Mouse (Mus musculus) mesoderm, embryonic 11.5 days (tissue): Measurements from ENCODE around the gene Ccrl2.

Experiments used
- DNase-seq: peaks from one replicate; pipeline ENCODE4 v3.0.0-alpha.2; 2012; ENCODE audit warnings: low read depth, low spot score

The Ccrl2 gene

GRCm38 (mm10) chr9:111058943-111059556 is 1.7 kb upstream of the Ccrl2 start:
- no peak for DNase-seq

GRCm38 (mm10) chr9:111057544-111058370 is 438 bp upstream of the Ccrl2 start:
- DNase-seq, result no peak

GRCm38 (mm10) chr9:111056519-111056797 is 861 bp downstream of the Ccrl2 start:
- no peak for DNase-seq

DNA sequence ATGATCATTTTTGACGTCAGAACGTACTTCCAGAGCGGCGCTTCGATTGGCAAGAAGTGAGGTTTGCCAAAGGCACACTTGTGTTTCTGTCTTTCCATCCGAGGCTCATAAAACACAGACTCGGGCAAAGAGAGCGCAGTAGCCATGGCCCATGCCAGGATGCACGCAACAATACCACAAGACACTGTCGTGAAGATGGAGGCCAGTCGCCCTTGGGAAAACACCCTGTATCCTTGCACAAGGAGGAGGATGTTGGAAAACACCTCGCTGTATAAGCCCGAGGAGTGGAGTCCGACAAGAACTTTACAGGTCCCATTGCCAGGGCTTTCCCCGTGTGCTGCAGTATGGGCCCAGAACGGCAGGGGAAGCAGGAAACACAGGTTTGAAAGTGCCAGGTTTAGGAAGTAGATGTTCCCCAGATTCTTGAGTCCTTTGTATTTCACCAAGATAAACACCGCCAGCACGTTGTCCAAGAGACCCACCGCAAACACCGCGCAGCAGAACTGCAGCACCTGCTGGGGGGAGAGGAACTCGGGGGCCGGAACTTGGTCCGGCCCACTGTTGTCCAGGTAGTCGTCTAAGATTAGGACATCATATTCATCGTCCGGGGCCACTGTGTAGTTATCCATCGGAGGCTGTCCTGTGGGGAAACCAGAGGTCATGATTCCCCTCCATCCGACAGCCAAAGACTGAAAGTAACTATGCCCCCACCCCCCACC is 1.4 kb downstream of the Ccrl2 start:
- no peak for DNase-seq

- DNase-seq, result no peak
Measured at GRCm38 (mm10) chr9:111054923-111055322, 2.4 kb downstream of the Ccrl2 start.

DNA sequence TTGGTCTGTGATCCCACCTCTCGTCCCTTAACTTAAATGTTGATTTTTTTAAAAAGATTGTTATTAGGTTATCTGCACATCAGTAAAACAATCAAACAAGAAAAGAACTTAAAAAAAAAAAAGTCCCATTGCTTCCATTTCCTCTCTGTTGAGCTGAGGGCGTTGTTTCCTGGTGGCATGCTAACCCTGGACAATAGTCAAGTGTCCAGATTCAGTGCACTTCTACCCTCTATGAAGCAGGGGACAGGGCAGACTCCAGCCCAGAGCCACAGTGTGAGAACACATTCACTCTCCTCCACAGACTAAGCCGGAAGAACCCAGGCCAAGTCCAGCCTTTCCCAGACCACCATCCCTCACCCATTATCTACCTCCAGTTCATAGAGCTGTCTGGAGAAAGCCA is 8.9 kb downstream of the Ccrl2 start:
- DNase-seq, result no peak

DNA sequence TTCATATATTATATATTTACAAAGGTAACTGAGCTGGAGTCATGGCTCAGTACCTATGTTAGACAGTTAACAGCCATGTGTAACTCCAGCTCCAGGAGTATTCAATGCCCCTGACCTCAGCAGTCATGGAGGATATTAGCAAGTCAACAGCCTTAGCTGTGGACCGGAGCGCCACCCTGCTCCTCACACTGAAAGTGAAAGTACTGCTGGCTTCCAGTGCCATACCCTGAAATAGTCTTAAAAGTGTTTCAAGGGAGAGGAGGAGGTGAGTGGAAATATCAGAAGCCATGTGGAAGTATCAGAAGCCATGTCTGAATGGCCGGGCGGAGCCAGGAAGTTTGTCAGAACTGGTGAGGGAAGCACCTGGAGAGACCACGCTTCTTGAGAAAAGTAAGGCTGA is 10.1 kb downstream of the Ccrl2 start:
- no peak for DNase-seq

DNA sequence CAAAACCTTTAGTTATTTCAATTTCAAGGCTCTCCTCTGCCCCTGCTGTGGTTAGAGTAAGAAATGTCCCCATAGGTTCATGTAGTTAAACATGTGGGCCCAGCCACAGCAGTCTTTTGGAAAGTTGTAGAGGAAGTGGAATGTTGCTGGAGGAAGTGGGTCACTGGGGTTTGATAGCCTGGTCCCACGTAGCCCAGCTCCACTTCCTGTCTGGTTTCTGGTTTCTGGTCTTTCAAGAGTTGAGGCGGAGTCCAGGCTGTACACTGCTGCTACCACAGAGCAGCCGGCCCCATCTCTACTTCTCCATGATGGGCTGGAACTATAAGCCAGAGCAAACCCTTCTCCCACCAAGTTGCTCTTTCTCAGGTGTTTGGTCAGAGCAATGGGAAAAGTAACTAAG is 11.1 kb downstream of the Ccrl2 start:
- no peak for DNase-seq

DNA sequence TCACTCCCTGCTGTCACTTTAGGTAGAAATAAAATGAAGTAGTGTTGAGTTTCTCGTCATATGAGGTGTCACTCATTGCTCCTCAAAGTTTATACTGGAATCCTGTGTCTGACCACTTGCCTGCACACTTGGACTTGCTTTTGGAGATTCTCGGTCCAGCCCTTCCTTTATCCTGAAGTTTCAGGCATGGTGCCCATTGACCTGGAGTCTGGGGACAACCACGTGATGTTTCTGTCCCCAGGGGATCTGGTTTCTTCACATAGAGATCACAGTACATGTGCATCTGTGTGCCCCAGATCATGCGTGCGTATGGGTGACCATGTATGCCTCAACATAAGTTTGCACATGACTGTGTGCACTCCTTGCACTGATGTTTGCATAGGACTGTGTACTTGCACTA is 15.1 kb downstream of the Ccrl2 start:
- DNase-seq, result no peak

DNA sequence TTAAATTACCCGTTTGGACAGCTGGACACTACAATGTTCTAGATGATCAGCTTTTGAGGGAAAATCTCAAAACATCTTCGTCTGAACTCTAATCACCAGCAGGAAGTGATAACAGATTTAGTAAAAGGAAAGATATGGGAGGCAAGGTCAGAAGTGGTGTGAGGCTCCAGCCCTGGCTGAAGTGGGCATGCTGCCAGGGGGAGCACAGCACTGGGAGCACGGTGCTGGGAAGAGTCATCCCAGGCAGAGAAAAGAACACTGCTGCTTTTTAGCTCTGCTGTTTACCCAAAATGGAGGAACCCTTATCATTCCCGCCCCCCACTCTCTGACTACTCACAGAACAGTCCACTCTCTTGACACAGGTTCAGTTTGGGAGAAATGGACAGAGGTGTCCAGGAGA is 17.4 kb downstream of the Ccrl2 start:
- no peak for DNase-seq

DNA sequence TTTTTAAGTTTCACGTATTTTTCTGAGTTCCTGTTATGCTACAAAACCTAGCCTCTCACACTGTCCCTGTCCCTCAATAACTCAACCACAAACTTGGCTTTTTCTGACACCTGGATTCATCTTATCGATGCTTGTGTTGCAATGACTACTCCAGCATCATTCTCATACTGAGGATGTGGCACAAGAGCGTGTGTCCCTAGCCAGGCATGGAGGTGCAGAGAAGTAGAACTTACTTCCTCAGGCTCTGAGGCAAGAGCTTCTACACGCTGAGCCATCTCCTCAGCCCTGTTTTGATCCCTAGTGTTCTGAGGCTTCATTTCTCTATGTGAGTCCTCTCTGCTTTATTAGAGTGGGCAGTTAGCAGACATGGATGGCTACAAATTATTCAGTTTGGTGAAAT is 23.6 kb downstream of the Ccrl2 start:
- DNase-seq, result no peak

DNA sequence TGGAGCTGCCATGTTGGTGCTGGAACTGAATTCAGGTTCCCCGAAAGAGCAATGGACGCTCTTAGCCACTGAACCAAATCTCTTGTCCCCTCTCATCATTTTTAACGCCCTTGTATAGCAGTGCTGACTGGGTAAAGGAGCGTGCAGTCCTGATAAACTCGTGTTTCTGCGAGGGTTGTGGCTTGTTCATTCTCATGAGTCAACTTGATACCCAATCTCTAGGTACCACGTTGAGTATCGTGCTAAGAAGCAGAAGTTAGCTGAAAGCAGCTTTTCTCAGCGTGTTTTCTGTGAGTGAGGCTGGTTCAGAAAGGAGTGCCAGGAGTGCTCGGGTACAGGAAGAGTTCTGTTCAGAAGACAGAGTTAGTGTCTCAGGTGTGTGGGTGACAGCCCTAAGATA is 30.5 kb downstream of the Ccrl2 start:
- no peak for DNase-seq

- no peak for DNase-seq
Measured at GRCm38 (mm10) chr9:111019022-111019421, 38.3 kb downstream of the Ccrl2 start, which contains the start of gene Ltf. Gene Ltf, plus strand, starts transcription at chr9:111019271.

DNA sequence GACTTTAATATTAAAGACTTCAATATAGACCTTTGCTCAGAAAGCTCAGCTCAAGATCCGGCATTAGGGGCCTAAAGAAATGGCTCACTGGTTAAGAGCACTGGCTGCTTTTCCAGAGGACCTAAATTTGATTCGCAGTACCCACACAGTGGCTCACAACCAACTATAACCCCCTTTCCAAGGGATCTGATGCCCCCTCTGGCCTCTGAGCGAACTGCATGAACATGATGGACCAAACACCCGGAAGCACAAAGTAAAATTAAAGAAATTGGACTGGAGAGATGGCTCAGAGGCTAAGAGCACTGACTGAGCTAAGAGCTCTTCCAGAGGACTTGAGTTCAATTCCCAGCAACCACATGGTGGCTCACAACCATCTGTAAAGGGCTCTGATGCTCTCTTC is 41.7 kb downstream of the Ccrl2 start:
- no peak for DNase-seq

GRCm38 (mm10) chr9:111012041-111012440 is 45.3 kb downstream of the Ccrl2 start:
- DNase-seq, result no peak

DNA sequence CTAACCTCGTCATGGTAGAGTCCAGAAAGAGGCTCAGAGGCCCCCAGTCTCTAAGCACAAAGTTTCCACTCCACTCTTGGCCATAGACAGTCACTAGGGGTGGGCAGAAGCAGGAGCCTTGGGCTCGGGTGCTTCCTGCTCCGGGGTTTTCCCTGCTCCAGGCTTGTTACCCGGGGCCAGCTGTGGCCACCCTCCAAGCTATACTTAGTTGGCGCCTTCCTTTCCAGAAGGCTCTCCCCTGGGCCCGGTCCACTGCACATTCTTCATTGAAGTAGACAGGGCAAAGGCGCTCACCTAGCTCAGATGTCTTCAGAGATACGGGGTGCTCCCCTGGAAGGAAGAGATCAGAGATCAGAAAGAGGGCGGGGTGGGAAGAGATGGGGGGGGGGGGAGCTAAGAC is 45.8 kb downstream of the Ccrl2 start:
- no peak for DNase-seq

- DNase-seq, result no peak
Measured at GRCm38 (mm10) chr9:111009763-111010162, 47.6 kb downstream of the Ccrl2 start.

DNA sequence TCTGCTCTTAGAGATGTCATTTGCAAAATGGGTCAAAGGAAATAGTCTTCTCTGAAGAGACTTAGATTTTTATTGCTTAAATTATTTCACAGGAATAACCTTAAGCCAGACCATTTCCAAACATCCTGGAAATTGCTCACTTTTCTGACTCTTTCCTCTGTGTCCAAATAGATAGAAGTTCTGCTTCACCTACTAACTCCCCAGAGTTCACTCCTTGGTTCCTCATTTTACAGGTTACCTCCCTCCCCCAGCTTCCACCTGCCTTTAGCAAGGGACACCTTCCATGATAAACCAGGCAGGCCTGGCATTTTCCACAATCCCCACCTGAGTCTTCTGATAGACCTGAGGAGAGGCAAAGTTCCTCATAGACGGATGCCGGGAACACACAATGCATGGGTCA is 50.8 kb downstream of the Ccrl2 start:
- DNase-seq, result no peak
